ENCODE assay signal across 9 mouse cellular contexts in the genomic region with DNA sequence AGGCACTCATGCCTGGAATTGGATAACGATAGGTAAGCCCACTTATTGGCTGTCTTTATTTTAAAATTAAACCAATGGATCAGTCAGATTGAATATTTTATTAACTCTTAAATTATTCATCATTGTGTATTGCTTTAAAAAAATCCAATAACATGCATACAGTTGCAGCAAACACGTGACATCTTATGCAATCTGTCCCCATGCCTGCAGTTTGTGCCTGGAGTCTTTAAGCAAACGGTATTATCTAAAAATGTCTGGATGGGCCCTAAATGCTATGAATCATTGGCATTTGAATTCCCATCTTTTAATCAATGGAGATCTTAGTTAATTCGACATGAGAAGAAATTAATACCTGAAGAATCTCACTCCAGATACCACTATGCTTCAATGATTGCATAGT. TPM values are rescaled to one million over a fixed set of nuclear protein-coding genes. Genes with fewer than 3 reads are reported as not detected.
DNase-seq lines count a peak whose midpoint lies in the region; ATAC-seq lines count a peak whose summit lies in the region.
"Had no signal": no experiment of that assay in that cellular context is flagged by ENCODE, and none has a peak within 500 bp of the region (broad histone marks: within the 10 kb centered on the region; RNA-seq: fewer than 3 reads in every experiment).

No protein-coding gene starts in this region.

- H3K36me3 ChIP-seq in embryonic facial prominence, embryonic 12.5 days, result no peaks in the 10 kb centered on the region
- H3K36me3 ChIP-seq in hindbrain, embryonic 11.5 days (ENCODE audit: control insufficient read depth, insufficient read depth, low read length), result no peaks in the 10 kb centered on the region
- no peaks in the 10 kb centered on the region for H3K36me3 ChIP-seq in midbrain, embryonic 16.5 days (ENCODE audit: control insufficient read depth, insufficient read depth, low read length)

- H3K27me3 ChIP-seq in embryonic facial prominence, embryonic 12.5 days, result no peaks in the 10 kb centered on the region
- no peaks in the 10 kb centered on the region for H3K27me3 ChIP-seq in hindbrain, embryonic 11.5 days (ENCODE audit: control insufficient read depth, insufficient read depth, low read length)
- H3K27me3 ChIP-seq in midbrain, embryonic 16.5 days (ENCODE audit: control insufficient read depth, insufficient read depth, low read depth, low read length), result no peaks in the 10 kb centered on the region

- H3K4me3 ChIP-seq in embryonic facial prominence, embryonic 12.5 days, result no peak overlapping the region
- H3K4me3 ChIP-seq in hindbrain, embryonic 11.5 days (ENCODE audit: low read depth, low read length), result peak overlapping the region; percentile 74
- H3K4me3 ChIP-seq in midbrain, embryonic 16.5 days (ENCODE audit: low read depth, low read length), result peak overlapping the region; percentile 88

- H3K4me2 ChIP-seq in embryonic facial prominence, embryonic 12.5 days (replicated peaks), result peak overlapping the region; percentile 75
- peak overlapping the region; percentile 95; the same call in 1 of the 2 replicates for H3K4me2 ChIP-seq in hindbrain, embryonic 11.5 days (replicated peaks; ENCODE audit: low read depth, low read length)
- H3K4me2 ChIP-seq in midbrain, embryonic 16.5 days (ENCODE audit: low read length), result peak overlapping the region; percentile 73

- no peak for ATAC-seq in embryonic facial prominence, embryonic 12.5 days (ENCODE audit: insufficient number of reproducible peaks, insufficient read depth, low FRiP score, low TSS enrichment)
- no peak for ATAC-seq in hindbrain, embryonic 11.5 days (ENCODE audit: low FRiP score)
- no peak for ATAC-seq in midbrain, embryonic 16.5 days
- no peak for ATAC-seq in frontal cortex, adult (ENCODE audit: low TSS enrichment)

- no peaks in the 10 kb centered on the region for H3K9me3 ChIP-seq in embryonic facial prominence, embryonic 12.5 days
- H3K9me3 ChIP-seq in hindbrain, embryonic 11.5 days (ENCODE audit: control insufficient read depth, low read length), result no peaks in the 10 kb centered on the region
- no peaks in the 10 kb centered on the region for H3K9me3 ChIP-seq in midbrain, embryonic 16.5 days (replicated peaks; ENCODE audit: control insufficient read depth, low read length, poor library complexity, severe bottlenecking)

- DNase-seq in layer of hippocampus, adult 11-12 months (ENCODE audit: low spot score), result peak; percentile 24
- no peak for DNase-seq in layer of hippocampus, adult 9-10 months (ENCODE audit: low spot score)
- DNase-seq in hindbrain, embryonic 11.5 days (ENCODE audit: low spot score), result peak; percentile 24
- DNase-seq in adrenal gland, adult 18-20 months (ENCODE audit: low spot score in 2 of 2), result no peak
- no peak for DNase-seq in spleen, postnatal 36 days (ENCODE audit: low spot score in 2 of 2)

- H3K4me1 ChIP-seq in embryonic facial prominence, embryonic 12.5 days, result 0 out of 2 replicates have a peak, but pooled peaks cover 3% of the 10 kb centered on the region
- no peaks in the 10 kb centered on the region for H3K4me1 ChIP-seq in hindbrain, embryonic 11.5 days (replicated peaks; ENCODE audit: control insufficient read depth, insufficient read depth, low read length)
- H3K4me1 ChIP-seq in midbrain, embryonic 16.5 days (ENCODE audit: control insufficient read depth, insufficient read depth, low read length), result peaks cover 7% of the 10 kb centered on the region

- H3K9ac ChIP-seq in embryonic facial prominence, embryonic 12.5 days, result no peak overlapping the region
- H3K9ac ChIP-seq in hindbrain, embryonic 11.5 days (ENCODE audit: low read depth, low read length), result no peak overlapping the region
- peak overlapping the region; percentile 93; the same call in 1 of the 2 replicates for H3K9ac ChIP-seq in midbrain, embryonic 16.5 days (ENCODE audit: low read depth, low read length)
- H3K9ac ChIP-seq: liver, embryonic 14.5 days had no signal

- H3K27ac ChIP-seq in embryonic facial prominence, embryonic 12.5 days, result no peak overlapping the region
- no peak overlapping the region for H3K27ac ChIP-seq in hindbrain, embryonic 11.5 days (ENCODE audit: low read depth, low read length)
- no peak overlapping the region for H3K27ac ChIP-seq in midbrain, embryonic 16.5 days (ENCODE audit: low read length)
- H3K27ac ChIP-seq: liver, embryonic 14.5 days had no signal

- WGBS in embryonic facial prominence, embryonic 12.5 days, result 24% methylated on average over 4 of the region's 4 CpGs
- WGBS in hindbrain, embryonic 11.5 days, result 18% methylated on average over 4 of the region's 4 CpGs
- 4% methylated on average over 4 of the region's 4 CpGs for WGBS in midbrain, embryonic 16.5 days

RNA-seq across cellular contexts. Expression of a gene that starts 3.2 kb away (rescaled TPM):
- polyA plus RNA-seq in embryonic facial prominence, embryonic 12.5 days (2016; fragmentation: Nextera tagmentation; extraction: Ambion mirVana), result 20.5 and 22.7 TPM in 2 replicates
- polyA plus RNA-seq in hindbrain, embryonic 11.5 days (2014; fragmentation: Nextera tagmentation; extraction: Ambion mirVana), result 35.1 and 37.0 TPM in 2 replicates
- polyA plus RNA-seq in midbrain, embryonic 16.5 days (2015; fragmentation: Nextera tagmentation; extraction: Ambion mirVana), result 55.1 and 55.3 TPM in 2 replicates
- total RNA-seq in adrenal gland, adult 18-20 months (2021), result 1 to 10 TPM; 2.2 to 2.8 TPM

Comparison
In these comparisons a context has a peak if more than half of its experiments do, and no peak if none do; other contexts are left out.
1. DNase-seq: peak in layer of hippocampus, adult 11-12 months (single experiment) and hindbrain, embryonic 11.5 days (single experiment); none in layer of hippocampus, adult 9-10 months (single experiment), adrenal gland, adult 18-20 months (0 of 2) and spleen, postnatal 36 days (0 of 2).
2. Peak in every context shown above with its lines, with median percentiles within 50 percentile points of each other: H3K4me2 ChIP-seq.